Mouse (Mus musculus): ENCODE results near the gene Klf4.

The Klf4 gene

GRCm38 (mm10) chr4:55526247-55527115 is 5.8 kb downstream of the Klf4 start:
- no peak for DNase-seq (ENCODE audit: low read depth, low spot score)

GRCm38 (mm10) chr4:55523921-55524320 is 8.3 kb downstream of the Klf4 start:
- no peak for DNase-seq (ENCODE audit: low read depth, low spot score)

GRCm38 (mm10) chr4:55517438-55517837 is 14.8 kb downstream of the Klf4 start:
- DNase-seq (ENCODE audit: low read depth, low spot score) = no peak

- DNase-seq (ENCODE audit: low read depth, low spot score) = no peak
Observed at GRCm38 (mm10) chr4:55516048-55516447, 16.2 kb downstream of the Klf4 start.

GRCm38 (mm10) chr4:55514733-55515176 is 17.5 kb downstream of the Klf4 start:
- DNase-seq (ENCODE audit: low read depth, low spot score) = peak; percentile 64

- DNase-seq (ENCODE audit: low read depth, low spot score) = no peak
Observed at GRCm38 (mm10) chr4:55513615-55514279, 18.5 kb downstream of the Klf4 start.

GRCm38 (mm10) chr4:55511389-55511788 is 20.9 kb downstream of the Klf4 start:
- DNase-seq (ENCODE audit: low read depth, low spot score) = no peak

GRCm38 (mm10) chr4:55508712-55509111 is 23.6 kb downstream of the Klf4 start:
- no peak for DNase-seq (ENCODE audit: low read depth, low spot score)

GRCm38 (mm10) chr4:55498621-55499020 is 33.6 kb downstream of the Klf4 start:
- DNase-seq (ENCODE audit: low read depth, low spot score) = no peak

- DNase-seq (ENCODE audit: low read depth, low spot score) = no peak
Observed at GRCm38 (mm10) chr4:55496416-55496815, 35.9 kb downstream of the Klf4 start.

- no peak for DNase-seq (ENCODE audit: low read depth, low spot score)
Observed at GRCm38 (mm10) chr4:55493261-55493660, 39.0 kb downstream of the Klf4 start.

- no peak for DNase-seq (ENCODE audit: low read depth, low spot score)
Observed at GRCm38 (mm10) chr4:55489328-55489727, 42.9 kb downstream of the Klf4 start.

GRCm38 (mm10) chr4:55488604-55489003 is 43.7 kb downstream of the Klf4 start:
- no peak for DNase-seq (ENCODE audit: low read depth, low spot score)

GRCm38 (mm10) chr4:55480322-55480767 is 51.9 kb downstream of the Klf4 start:
- peak; percentile 46 for DNase-seq (ENCODE audit: low read depth, low spot score)

- no peak for DNase-seq (ENCODE audit: low read depth, low spot score)
Observed at GRCm38 (mm10) chr4:55478333-55478732, 53.9 kb downstream of the Klf4 start.

GRCm38 (mm10) chr4:55477933-55478332 is 54.3 kb downstream of the Klf4 start:
- DNase-seq (ENCODE audit: low read depth, low spot score) = no peak

- no peak for DNase-seq (ENCODE audit: low read depth, low spot score)
Observed at GRCm38 (mm10) chr4:55477210-55477759, 55.0 kb downstream of the Klf4 start.

Measured in retina, postnatal 7 days (tissue).